Mouse (Mus musculus) brown adipose tissue, adult 24 weeks (tissue): ENCODE measurements at regions not wholly inside any gene's neighbourhood (a gene's known extent, or its start where the extent isn't known, plus 50 kb on each side); places are given as distances from the start of the nearest gene placed in this dataset.

Source experiments
- H3K27ac ChIP-seq: fragments of 200-500 bp; replicated peaks from 2 replicates; pipeline ENCODE4 v1.5.1; 2012; ENCODE audit warnings: low read depth, mild to moderate bottlenecking, low read length
- H3K4me1 ChIP-seq: fragments of 200-500 bp; 2 replicates; pipeline ENCODE4 v1.6.1; 2012; ENCODE audit warnings: low read length, mixed read lengths; ENCODE audit not compliant: control insufficient read depth, insufficient read depth, insufficient read length
- H3K4me3 ChIP-seq: fragments of 200-500 bp; 2 replicates; pipeline ENCODE4 v1.5.1; 2012; ENCODE audit warnings: low read depth, mild to moderate bottlenecking, low read length, moderate library complexity; ENCODE audit not compliant: insufficient read depth

DNA sequence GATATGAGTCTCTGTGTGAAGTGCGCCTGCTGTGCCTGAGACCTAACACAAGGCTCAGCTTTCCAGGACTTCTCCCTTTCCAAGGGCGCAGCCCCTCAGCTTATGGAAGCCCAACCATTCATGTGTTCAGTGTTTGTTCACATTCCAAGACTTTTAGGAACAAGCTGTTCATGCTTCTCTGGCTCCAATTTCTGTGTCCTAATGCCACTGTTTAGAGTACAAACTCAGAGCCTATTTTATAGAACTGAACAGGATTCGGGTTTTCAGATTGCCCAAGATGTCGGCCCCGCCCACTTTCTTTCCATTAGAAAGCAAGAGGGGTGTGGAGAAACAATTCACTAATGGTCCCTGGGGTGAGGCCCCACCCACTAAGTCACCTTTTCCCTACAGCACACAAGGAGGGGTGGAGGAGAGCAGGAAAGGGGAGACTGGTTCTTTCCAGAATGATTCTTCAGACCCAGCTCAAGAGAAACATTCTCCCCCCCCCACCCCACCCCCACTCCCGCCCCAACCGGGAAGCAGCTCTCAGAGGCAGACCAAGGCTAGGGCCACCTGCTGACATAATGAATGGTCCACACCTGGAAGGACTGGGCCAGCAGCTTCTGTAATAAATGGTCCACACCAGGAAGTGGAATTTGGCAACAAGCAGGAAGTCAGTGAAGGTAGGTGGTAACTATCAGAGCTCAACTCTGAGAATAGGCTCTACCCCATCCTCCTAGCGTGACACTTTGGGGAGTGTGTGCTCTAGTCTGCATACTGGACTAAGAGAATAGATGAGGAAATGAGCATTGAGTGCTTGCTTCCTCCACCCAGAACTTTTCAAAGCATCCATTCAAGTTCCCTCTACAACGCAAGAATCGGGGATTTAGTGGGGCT lies 120.2 kb upstream of the Zfp648 start:
- Histone ChIP-seq H3K27ac (no peak overlapping the region), H3K4me3 (no peak overlapping the region), H3K4me1 (peaks cover 3% of the 10 kb centered on the region; the same call in 1 of the 2 replicates)

DNA sequence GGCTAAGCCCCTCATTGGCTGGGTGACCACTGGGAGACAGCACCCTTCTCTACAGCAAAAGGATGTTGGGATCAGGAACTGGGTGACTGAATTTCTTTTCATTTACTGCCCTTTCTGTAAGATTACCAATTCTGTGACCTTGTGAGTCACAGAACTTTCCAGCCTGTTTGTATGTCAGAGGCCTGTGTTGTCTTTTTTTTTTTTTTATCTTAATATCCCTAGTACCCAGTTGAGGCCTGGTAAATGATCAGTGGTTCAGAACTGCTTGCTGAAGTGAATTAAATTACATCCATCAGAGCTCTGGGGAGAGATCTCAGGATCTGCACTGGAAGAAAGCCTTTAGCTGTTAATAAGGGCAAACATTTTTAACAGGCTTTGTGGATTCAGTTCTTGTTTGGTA lies 114.8 kb upstream of the Zfp648 start:
- Histone ChIP-seq H3K4me1 (no peaks in the 10 kb centered on the region), H3K4me3 (no peak overlapping the region)

DNA sequence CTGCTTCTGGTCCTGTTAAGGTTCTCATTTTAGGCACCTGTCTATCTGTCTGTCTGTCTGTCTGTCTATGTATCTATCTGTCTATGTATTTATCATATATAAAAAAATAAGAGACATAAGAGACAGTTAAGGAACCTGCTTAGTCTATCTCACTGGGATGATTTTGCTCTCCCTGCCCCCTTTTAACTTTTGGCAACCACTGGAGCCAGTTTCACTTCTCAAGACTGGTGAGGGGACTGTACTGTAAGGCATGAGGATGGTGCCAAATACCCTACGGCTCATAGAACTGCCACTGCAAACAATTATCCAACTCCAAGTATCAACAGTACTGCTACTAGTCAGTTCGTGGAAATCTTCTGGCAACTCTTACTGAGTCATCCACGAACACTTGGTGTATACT lies 111.2 kb upstream of the Zfp648 start:
- Histone ChIP-seq H3K4me3 (no peak overlapping the region), H3K4me1 (no peaks in the 10 kb centered on the region; the same call in 1 of the 2 replicates), H3K27ac (no peak overlapping the region)

More for the DNA sequence above, 114.8 kb upstream of the Zfp648 start:
- no peak overlapping the region for H3K27ac ChIP-seq

DNA sequence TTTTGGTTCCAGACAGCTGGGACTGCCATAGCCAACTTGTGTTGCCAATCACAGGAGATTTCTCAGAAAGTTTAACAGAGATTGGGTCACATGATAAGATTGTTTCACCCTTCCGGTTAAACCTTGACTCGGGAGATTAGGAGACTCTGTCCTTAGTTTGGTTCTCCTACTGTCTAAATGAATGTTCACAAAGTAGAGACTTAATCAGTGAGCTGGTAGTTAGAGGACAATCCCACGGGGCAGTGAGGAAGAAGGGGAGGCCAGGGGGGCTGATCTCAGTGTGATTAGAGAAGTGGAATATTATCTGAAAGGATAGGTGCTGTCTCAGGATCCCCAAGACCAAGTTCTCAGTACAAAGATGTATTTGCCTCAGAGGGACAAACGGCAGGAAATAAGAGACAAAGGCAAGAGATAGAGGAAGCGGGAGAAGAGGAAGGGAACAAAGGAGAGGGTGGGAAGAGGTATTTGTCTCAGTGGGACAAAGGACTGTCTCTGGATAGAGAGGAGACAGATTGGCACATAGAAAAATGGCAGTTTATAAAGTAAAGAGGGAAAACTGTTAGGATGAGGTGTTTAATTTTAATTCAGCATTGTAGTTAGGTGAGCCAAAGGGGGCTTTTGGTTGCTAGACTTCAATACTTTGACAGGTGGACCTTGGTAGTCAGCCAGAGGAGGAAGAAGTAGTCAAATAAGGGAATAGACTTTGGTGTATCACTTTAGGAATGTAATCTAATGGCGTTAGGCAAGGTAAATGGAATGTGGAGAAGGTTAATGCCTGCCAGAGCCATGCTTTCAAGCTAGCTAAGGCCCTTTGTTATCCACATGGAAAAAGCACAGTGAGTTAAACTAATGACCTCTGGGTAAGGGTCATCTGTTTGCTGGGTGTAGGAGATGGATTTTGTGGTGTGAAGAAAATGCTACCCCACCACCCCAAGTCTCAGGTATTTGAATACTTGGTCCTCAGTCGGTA lies 110.2 kb upstream of the Zfp648 start:
- H3K27ac ChIP-seq = no peak overlapping the region

DNA sequence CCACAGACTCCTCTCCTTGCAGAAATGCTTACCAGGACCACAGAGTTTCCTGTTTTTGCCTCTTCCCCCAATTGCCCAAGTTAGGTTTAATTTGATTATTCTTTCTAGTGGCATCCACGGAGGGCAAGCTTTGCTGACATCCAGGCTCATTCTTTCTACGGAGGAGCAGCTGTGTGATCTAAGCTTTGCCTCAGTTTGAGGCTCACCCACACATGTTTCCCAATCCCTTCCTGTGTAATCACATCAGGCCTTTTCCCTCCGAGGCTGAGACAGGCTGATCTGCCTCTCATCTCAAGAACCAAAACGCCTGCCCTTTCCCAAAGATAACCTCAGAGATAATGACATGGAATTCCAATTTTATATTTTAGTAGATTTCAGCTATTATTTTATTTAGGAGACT lies 107.4 kb upstream of the Zfp648 start:
- no peaks in the 10 kb centered on the region; the same call in 1 of the 2 replicates for H3K4me1 ChIP-seq
- H3K4me3 ChIP-seq = no peak overlapping the region
- H3K27ac ChIP-seq = no peak overlapping the region

More for the DNA sequence above, 110.2 kb upstream of the Zfp648 start:
- no peak overlapping the region for H3K4me3 ChIP-seq
- H3K4me1 ChIP-seq = no peaks in the 10 kb centered on the region; the same call in 1 of the 2 replicates

DNA sequence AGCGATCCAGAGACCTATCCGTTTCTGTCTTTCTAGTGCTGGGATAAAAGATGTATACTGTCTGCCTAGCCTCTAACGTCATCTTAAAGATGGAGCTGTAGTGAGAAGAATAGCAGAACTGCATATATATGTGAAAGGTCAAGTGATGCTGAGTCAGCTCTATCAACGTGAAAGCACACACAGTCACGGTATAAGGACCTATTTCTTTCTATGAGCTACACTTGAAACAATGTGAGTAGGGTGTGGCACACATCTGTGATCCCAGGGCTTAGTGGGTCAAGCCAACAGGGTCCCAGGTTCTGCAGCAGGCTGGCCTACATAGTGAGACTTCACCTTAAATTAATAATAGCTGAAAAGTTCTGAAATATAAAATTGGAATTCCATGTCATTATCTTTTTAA lies 106.6 kb upstream of the Zfp648 start:
- no peak overlapping the region for H3K4me3 ChIP-seq
- no peaks in the 10 kb centered on the region; the same call in 1 of the 2 replicates for H3K4me1 ChIP-seq
- no peak overlapping the region for H3K27ac ChIP-seq

DNA sequence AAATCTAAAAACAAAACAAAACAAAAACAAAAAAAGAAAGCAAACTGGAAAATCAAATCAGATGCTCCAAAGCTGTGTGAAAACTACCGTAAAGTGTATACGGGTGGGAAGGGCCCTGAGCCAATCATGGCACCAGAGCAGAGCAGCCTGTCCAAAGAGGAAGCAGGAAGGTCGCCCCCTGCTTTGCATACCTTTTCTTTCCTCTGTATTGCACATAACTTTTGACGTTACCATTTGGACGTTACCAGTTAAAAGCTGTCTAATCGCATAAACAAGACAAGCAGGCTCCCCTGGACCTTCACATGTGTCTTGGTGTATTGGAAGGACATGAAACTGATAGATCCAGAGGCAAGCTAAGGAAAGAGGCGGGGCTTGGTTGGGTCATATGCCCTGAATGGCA lies 104.9 kb upstream of the Zfp648 start:
- Histone ChIP-seq H3K27ac (no peak overlapping the region), H3K4me1 (no peaks in the 10 kb centered on the region; the same call in 1 of the 2 replicates), H3K4me3 (no peak overlapping the region)

DNA sequence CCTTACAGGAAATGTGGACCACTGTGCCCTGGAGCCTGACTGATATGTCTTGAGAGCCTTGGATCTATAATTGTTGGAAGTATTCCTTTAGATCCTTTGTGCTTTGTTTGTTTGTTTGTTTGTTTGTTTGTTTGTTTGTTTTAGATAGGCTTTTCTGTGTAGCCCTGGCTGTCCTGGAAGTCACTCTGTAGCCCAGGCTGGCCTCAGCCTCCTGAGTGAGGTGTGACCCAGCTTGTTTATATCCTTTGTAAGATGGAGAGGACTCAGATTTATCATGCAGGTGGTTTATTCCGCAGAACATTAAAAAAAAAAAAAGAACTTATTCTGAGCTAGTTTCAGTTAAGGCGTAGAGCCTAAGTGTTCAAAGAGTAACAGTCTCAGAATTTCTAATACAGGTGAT lies 104.1 kb upstream of the Zfp648 start:
- no peak overlapping the region for H3K4me3 ChIP-seq
- H3K27ac ChIP-seq = no peak overlapping the region
- no peaks in the 10 kb centered on the region; the same call in 1 of the 2 replicates for H3K4me1 ChIP-seq

DNA sequence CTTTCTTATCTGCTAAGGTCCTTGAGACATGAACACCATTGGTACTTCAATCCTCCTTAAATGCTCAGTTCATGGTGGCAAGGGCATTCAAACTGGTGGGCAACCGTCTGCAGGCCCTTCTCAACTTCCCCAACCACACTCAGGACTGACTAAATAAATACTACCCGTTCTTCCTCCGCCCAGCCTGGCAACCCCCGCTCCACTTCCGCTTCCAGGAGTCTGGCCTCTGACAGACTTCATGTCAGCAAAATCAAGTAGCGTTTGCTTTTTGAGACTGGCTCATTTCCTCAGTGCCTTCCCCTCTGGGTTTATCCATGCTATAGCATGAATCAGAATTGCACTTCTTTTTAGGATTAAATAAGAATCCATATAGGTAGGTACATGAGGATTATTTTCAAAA lies 103.3 kb upstream of the Zfp648 start:
- Histone ChIP-seq H3K4me1 (no peaks in the 10 kb centered on the region; the same call in 1 of the 2 replicates), H3K27ac (peak overlapping the region; percentile 30; the same call in 1 of the 2 replicates), H3K4me3 (no peak overlapping the region)

DNA sequence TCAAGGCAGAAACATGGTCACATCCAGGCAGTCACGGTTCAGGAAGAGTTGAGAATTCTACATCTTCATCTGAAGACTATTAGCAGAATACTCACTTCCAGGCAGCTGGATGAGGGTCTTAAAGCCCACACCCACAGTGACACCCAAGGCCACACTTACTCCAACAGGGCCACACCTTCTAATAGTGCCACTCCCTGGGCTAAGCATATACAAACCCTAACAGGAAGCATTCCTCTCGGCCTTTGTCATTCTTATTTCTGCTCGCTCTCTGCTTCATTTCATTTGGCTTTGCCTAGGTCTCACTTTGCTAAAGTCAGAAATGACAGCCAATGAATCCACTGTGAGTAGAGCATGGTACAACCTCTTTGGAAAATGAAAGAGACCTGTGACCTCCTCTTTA lies 100.4 kb upstream of the Zfp648 start:
- H3K4me1 ChIP-seq = peaks cover 6% of the 10 kb centered on the region; the same call in 1 of the 2 replicates
- no peak overlapping the region for H3K27ac ChIP-seq
- no peak overlapping the region for H3K4me3 ChIP-seq

DNA sequence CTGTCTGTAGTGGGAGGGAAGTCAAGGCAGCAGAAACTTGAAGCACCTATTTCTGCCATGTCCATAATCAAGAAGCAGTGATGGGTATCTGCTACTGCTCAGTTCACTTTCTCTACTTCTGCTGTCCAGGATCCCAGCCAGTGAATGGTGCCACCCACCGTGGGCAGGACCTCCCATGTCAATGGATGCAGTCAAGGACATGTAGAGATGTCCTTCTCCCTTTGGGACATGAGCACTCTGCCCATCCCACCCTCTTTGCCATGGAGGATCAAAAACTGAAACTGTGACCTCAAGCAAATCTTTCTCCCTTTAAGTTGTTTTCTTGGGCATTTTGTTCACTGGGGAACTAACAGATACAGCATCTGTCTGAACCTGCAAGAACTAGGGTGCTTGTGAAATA lies 99.6 kb upstream of the Zfp648 start:
- Histone ChIP-seq H3K4me3 (no peak overlapping the region), H3K27ac (no peak overlapping the region), H3K4me1 (peaks cover 6% of the 10 kb centered on the region; the same call in 1 of the 2 replicates)

DNA sequence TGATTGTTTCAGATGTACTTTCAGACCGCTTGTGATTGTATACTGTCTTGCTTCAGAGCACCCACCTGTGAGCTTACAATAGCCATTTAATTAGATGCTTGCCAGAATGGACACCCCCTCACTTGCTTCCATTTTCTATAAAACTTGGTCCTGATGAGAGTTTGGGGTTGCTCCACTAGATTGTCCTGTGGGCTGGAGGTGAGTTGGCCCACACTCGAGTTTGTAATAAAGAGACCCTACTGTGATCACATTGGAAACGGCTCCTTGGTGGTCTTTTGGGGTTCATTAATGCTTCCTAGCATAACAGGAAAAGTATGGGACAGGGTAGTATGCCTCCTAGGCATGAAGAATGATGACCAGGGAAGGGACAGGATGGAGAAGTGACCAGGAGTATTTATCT lies 98.8 kb upstream of the Zfp648 start:
- Histone ChIP-seq H3K4me3 (no peak overlapping the region), H3K27ac (no peak overlapping the region), H3K4me1 (peaks cover 6% of the 10 kb centered on the region; the same call in 1 of the 2 replicates)

DNA sequence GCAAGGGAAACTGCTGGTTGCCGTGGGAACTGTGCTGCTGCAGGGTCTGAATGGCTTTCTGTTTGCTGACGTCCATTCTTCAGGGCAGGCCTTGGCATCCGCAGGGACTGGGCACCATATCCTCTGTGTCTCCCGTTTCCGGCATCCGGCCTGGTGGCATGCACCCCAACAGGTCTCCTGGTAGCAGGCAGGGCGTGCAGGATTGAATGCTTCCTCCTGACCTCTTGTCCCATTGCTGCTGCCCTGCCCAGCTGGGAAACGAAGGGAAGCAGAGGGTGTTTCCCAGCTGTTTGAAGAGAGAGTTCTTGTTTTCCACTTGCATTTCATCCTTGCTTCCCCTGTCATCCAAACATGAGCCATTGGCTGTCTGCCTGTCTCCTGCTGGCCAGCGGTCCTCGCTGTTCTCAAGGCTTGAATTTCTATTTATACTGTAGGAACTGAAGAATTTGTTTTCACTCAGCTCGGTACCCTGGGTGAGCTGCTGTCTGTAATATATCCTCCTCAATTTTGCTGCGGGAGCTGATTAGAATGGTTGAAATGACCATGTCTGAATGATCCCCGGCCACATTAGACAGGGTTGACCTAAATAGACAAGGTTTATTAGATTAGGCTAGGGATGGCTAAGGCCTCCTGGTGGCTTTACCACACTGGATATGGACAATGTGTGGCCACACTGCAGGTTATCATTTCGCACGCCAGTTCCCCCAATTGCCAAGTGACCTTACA lies 98.0 kb upstream of the Zfp648 start:
- Histone ChIP-seq H3K27ac (peak overlapping the region; percentile 28), H3K4me3 (no peak overlapping the region), H3K4me1 (peaks cover 6% of the 10 kb centered on the region; the same call in 1 of the 2 replicates)

DNA sequence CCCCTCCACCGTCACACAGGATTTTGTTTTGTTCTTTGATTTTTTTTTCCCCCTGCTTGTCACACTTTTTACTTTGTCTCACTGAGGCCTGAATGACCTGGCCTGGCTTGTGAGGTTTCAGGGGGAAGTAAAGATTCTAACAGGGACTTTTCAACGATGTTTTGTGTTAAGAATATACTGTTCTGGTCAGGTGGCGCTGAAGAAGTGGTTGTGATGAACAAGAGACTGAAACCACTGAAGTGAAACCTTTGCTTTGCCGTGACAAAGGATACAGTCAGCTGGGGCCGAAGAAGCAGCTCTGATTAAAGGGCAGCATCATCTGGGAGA lies 97.4 kb upstream of the Zfp648 start:
- peaks cover 6% of the 10 kb centered on the region; the same call in 1 of the 2 replicates for H3K4me1 ChIP-seq
- peak overlapping the region; percentile 28; the same call in 1 of the 2 replicates for H3K27ac ChIP-seq

More for the DNA sequence above, 97.4 kb upstream of the Zfp648 start:
- no peak overlapping the region for H3K4me3 ChIP-seq
